Mouse (Mus musculus): ENCODE data around the gene Commd7.

GRCm38 (mm10) chr2:153648773-153649297 lies 16.3 kb upstream of the Commd7 start:
- no peak for TF ChIP-seq POLR2A (IDR thresholded peaks at IDR 0.05; ENCODE audit: extremely low read depth, insufficient read depth, low read length)
- no peak for TF ChIP-seq CTCF (IDR thresholded peaks at IDR 0.05; ENCODE audit: low read depth, low read length)
